Mouse (Mus musculus): Measurements from ENCODE around the gene Dnajc3. TPM values are rescaled to one million over a fixed set of nuclear protein-coding genes. Genes with fewer than 3 reads are reported as not detected.

Dnajc3 gene
- polyA plus RNA-seq, 1 experiment from 2014 or later: 47.0 TPM

DNA sequence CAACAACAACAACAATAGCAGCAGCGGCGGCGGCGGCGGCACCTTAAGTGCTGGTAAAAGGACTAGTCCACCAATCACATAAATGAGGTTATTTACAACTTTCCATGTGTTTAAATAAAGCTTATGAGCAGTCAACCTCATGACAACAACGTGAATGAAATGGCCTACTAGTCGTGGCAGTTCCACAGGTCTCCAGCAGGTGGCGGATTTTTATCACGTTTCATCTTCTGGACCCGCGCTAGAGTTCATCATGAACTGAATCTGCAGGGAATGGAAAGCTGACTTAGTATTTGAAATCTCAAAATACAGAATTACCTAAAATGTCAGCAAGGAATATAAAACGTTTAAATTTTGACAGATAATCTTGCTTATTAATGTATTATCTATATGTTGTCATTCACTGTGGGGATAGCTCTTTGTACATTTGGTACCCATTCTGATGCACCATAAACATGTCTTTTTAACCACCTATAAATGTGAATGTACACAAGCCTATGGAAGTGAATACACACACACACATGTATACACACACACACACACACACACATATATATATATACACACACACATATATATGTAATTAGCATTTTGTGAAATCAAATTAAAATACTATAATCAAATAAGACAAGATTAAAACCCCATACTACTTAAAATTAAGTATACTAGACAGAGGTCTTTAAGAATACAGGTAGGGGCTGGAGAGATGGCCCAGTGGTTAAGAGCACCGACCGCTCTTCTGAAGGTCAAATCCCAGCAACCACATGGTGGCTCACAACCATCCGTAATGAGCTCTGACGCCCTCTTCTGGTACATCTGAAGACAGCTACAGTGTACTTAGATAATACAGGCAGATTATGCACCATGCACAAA lies 49.1 kb downstream of the Dnajc3 start:
- Histone ChIP-seq H3K36me3 (ENCODE audit: control insufficient read depth, insufficient read depth, low read length) (peaks cover 4% of the 10 kb centered on the region; the same call in 1 of the 2 replicates), H3K9me3 (ENCODE audit: control insufficient read depth, low read length) (no peaks in the 10 kb centered on the region), H3K4me3 (ENCODE audit: low read length) (no peak overlapping the region), H3K9ac (ENCODE audit: low read depth, low read length) (no peak overlapping the region), H3K27me3 (replicated peaks; ENCODE audit: control insufficient read depth, insufficient read depth, low read length) (no peaks in the 10 kb centered on the region), H3K4me1 (ENCODE audit: control insufficient read depth, insufficient read depth, low read length) (no peaks in the 10 kb centered on the region), H3K27ac (ENCODE audit: low read length) (no peak overlapping the region), H3K4me2 (ENCODE audit: low read depth, low read length) (no peak overlapping the region)
- ATAC-seq: 0 out of 2 replicates have a peak, but pooled peaks have one; percentile 37
- 46% methylated on average over 16 of the region's 16 CpGs for WGBS

DNA sequence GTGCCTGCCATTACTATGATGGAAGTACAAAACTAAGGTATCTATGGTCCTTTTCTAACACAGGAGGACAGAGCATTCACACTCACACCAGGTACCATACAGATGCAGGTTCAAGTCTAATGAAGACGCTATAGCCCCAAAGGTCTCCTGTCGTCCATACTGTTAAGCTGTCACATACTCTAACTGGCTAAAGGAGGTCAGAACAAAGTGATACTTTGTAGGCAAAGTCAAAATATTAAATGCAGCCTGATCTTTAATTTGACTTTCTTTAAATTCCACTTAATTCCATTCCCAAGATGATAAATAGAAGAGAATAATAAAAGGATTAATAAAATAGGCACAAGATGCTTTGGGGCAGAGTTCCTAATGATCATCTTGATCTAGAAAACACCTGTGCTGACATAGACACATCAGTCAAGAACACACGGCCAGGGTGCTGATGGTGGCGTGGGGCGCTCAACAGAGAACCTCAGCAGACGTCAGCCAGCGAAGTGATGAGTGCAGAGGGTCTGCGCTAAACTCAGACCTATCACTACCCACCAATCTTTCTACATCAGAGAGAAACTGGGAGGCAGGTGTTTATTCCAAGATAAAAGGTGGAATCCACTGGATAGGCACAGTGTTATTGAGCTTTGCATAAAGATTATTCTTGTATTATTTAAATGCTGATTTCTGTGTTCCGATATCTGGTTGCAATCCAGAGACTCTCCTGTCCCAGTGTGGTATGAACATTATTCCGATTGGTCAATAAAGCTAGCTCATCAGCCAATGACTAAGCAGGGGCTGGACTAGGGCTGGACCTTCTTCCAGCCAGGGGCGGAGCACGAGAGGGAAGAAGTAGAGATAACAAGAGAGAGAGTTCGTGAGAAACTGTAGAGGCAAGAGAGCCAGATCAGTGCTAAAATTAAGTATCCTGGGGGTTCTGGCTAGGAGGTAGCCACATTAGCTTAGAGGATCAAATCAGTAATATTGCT lies 50.0 kb downstream of the Dnajc3 start:
- 59% methylated on average over 13 of the region's 13 CpGs for WGBS
- ATAC-seq: peak; percentile 85
- no peak overlapping the region for H3K4me2 ChIP-seq (ENCODE audit: low read depth, low read length)

DNA sequence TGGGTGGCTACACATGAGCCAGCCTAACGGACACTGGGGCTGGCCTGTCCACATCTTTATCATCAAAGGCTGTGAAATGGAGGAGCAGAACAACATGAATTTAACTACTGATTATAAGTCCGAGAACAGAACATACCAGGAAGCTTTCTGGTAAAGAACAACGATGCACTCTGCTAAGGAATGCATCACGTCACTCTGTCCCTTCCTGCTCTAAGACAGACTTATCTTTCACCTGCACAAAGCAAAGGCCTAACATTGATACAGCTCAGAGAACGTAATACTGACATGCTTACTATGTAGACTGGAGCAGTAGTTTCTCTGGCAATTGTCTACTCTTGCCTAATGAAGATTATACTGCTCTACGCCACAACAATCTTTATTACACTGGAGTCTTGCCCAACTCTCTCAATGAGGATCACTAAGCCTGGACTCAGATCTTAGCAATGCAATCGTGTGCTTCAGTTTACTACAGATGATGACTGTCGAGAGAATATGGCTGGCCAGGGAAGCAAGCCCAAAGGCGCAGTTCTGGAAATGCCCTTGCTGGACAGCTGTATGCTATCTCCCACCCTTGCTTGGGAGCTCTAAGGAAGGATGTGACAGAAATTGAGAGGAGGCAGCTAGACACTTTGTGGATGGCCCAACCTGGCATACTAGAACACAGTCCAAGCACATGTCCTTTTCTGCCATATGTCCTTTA lies 57.6 kb downstream of the Dnajc3 start:
- no peaks in the 10 kb centered on the region for H3K4me1 ChIP-seq (ENCODE audit: control insufficient read depth, insufficient read depth, low read length)
- no peak overlapping the region for H3K9ac ChIP-seq (ENCODE audit: low read depth, low read length)
- no peaks in the 10 kb centered on the region for H3K27me3 ChIP-seq (replicated peaks; ENCODE audit: control insufficient read depth, insufficient read depth, low read length)
- H3K36me3 ChIP-seq (ENCODE audit: control insufficient read depth, insufficient read depth, low read length): peaks cover 12% of the 10 kb centered on the region; the same call in 1 of the 2 replicates
- no peak overlapping the region for H3K4me2 ChIP-seq (ENCODE audit: low read depth, low read length)
- H3K9me3 ChIP-seq (ENCODE audit: control insufficient read depth, low read length): no peaks in the 10 kb centered on the region
- ATAC-seq: no peak
- 90% methylated on average over 9 of the region's 9 CpGs for WGBS
- no peak overlapping the region for H3K4me3 ChIP-seq (ENCODE audit: low read length)
- H3K27ac ChIP-seq (ENCODE audit: low read length): no peak overlapping the region

More for the DNA sequence above, 50.0 kb downstream of the Dnajc3 start:
- no peaks in the 10 kb centered on the region for H3K9me3 ChIP-seq (ENCODE audit: control insufficient read depth, low read length)
- no peak overlapping the region for H3K4me3 ChIP-seq (ENCODE audit: low read length)
- H3K36me3 ChIP-seq (ENCODE audit: control insufficient read depth, insufficient read depth, low read length): peaks cover 4% of the 10 kb centered on the region; the same call in 1 of the 2 replicates
- H3K9ac ChIP-seq (ENCODE audit: low read depth, low read length): no peak overlapping the region
- no peaks in the 10 kb centered on the region for H3K27me3 ChIP-seq (replicated peaks; ENCODE audit: control insufficient read depth, insufficient read depth, low read length)
- H3K4me1 ChIP-seq (ENCODE audit: control insufficient read depth, insufficient read depth, low read length): no peaks in the 10 kb centered on the region
- no peak overlapping the region for H3K27ac ChIP-seq (ENCODE audit: low read length)

DNA sequence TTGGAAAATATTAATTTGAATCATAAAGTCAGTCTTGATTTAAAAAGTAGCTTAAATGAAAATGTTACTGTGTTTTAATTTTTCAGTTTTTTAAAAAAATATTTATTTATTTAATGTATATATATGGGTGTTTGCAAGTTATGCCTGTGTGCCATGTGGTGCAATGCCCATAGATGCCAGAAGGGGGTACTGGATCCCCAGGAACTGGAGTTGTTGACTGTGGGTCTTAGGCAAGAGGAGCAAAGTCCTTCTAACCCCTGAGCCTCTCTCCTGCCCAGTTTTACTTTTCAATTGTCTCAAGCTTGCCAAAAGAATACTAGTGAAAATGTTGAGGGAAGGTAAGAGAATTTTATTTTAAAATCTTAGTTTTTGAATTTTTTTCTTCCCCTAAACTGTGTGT lies 65.5 kb downstream of the Dnajc3 start:
- no peak overlapping the region for H3K4me2 ChIP-seq (ENCODE audit: low read depth, low read length)
- no peak overlapping the region for H3K9ac ChIP-seq (ENCODE audit: low read depth, low read length)
- no peaks in the 10 kb centered on the region for H3K36me3 ChIP-seq (ENCODE audit: control insufficient read depth, insufficient read depth, low read length)
- no peak for ATAC-seq
- H3K4me1 ChIP-seq (ENCODE audit: control insufficient read depth, insufficient read depth, low read length): no peaks in the 10 kb centered on the region
- H3K27me3 ChIP-seq (replicated peaks; ENCODE audit: control insufficient read depth, insufficient read depth, low read length): no peaks in the 10 kb centered on the region
- H3K9me3 ChIP-seq (ENCODE audit: control insufficient read depth, low read length): no peaks in the 10 kb centered on the region
- no peak overlapping the region for H3K27ac ChIP-seq (ENCODE audit: low read length)
- H3K4me3 ChIP-seq (ENCODE audit: low read length): no peak overlapping the region

DNA sequence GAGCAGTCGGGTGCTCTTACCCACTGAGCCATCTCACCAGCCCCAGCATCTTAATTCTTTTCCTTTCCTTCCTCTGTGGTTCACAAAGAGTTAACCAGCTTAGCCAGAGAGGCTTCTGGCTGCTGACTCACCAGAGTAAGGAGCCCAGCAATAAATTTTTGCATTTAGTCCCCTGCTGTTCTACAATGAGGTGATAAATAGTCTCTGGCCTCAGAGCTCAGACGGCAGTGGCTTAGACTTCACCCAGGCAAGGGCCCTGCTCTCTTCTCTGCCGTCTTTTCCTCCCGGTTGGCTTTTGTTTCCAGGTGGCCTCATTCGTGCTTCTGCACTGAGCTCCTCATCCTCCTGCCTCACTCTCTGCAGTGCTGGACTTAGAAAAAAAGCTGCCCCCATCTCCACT lies 68.1 kb downstream of the Dnajc3 start:
- Histone ChIP-seq H3K27me3 (replicated peaks; ENCODE audit: control insufficient read depth, insufficient read depth, low read length) (no peaks in the 10 kb centered on the region), H3K4me3 (ENCODE audit: low read length) (peak overlapping the region; percentile 19; the same call in 1 of the 2 replicates), H3K36me3 (ENCODE audit: control insufficient read depth, insufficient read depth, low read length) (no peaks in the 10 kb centered on the region), H3K4me2 (ENCODE audit: low read depth, low read length) (peak overlapping the region; percentile 66; the same call in 1 of the 2 replicates), H3K27ac (ENCODE audit: low read length) (peak overlapping the region; percentile 71), H3K4me1 (ENCODE audit: control insufficient read depth, insufficient read depth, low read length) (no peaks in the 10 kb centered on the region), H3K9me3 (ENCODE audit: control insufficient read depth, low read length) (no peaks in the 10 kb centered on the region), H3K9ac (ENCODE audit: low read depth, low read length) (no peak overlapping the region)
- ATAC-seq: peak; percentile 3; the same call in 1 of the 2 replicates
- WGBS: 12% methylated on average over 5 of the region's 5 CpGs

DNA sequence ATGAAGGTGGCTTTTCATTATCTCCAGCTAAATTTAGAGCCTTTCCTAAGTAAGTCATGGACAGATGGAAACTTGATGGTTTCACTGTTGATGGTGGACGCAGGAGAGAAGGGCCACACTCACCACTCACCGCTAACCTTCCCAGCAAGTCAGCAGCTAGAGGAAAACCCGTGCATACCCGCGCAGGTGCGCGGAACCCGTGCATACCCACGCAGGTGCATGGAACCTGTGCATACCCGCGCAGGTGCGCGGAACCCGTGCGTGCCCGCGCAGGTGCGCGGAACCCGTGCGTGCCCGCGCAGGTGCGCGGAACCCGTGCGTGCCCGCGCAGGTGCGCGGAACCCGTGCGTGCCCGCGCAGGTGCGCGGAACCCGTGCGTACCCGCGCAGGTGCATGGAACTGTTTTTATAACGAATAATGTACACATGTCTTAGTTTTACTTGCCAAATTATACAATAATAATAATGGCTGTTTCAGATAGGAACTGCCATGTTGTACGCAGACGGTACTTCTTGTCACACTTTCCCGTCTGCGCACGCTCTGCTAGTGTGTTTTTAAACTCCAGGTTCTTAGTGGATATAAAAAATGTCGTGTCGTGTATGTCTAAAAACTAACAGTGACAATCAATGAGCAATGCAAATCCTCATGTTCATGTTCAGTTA lies 68.8 kb downstream of the Dnajc3 start:
- H3K4me2 ChIP-seq (ENCODE audit: low read depth, low read length): peak overlapping the region; percentile 66
- no peak; the same call in 1 of the 2 replicates for ATAC-seq
- H3K9ac ChIP-seq (ENCODE audit: low read depth, low read length): peak overlapping the region; percentile 64
- no peaks in the 10 kb centered on the region for H3K27me3 ChIP-seq (replicated peaks; ENCODE audit: control insufficient read depth, insufficient read depth, low read length)
- no peaks in the 10 kb centered on the region for H3K4me1 ChIP-seq (ENCODE audit: control insufficient read depth, insufficient read depth, low read length)
- peak overlapping the region; percentile 46 for H3K4me3 ChIP-seq (ENCODE audit: low read length)
- 2% methylated on average over 49 of the region's 49 CpGs for WGBS
- no peaks in the 10 kb centered on the region for H3K36me3 ChIP-seq (ENCODE audit: control insufficient read depth, insufficient read depth, low read length)
- H3K9me3 ChIP-seq (ENCODE audit: control insufficient read depth, low read length): no peaks in the 10 kb centered on the region
- H3K27ac ChIP-seq (ENCODE audit: low read length): peak overlapping the region; percentile 71

DNA sequence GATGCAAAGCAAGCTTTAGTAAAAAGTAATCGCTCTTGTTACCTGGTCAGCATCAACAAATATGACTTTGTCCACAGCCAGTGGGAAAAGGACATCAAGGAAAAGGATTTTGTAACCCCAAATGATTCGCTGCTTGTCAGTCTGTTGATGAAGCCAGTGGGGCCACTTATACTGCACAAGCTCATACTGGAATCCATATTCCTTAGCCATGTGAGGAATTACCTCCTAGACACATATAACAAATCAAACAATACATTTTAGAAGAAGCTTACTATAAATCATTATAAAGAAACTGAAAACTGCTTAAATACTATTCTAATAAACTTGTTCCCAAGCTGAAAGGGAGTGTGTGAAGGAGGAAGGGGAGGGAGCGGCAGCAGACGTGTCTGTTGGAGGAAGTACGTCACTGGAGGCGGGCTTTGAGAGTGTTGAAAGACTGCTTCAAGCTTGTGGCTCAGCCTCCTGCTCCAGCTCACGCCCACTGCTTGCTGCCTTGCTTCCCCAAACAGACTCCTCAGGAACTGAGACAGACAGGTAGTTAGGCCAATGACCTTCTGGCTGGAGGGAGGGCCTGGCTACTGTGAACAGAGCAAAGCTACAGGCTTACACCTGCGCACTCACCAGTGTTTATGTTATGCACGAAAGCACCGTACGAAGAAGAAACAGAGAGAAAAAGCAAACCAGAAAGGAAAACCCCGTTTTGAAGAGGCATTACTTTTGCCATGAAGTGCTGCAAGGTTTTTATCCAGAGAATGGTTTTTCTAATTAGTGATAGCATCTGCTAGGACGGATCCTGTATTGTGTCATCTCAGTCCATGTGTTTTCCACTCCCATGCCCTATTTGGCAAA lies 69.6 kb downstream of the Dnajc3 start:
- Histone ChIP-seq H3K4me2 (ENCODE audit: low read depth, low read length) (peak overlapping the region; percentile 66), H3K9ac (ENCODE audit: low read depth, low read length) (peak overlapping the region; percentile 64), H3K9me3 (ENCODE audit: control insufficient read depth, low read length) (no peaks in the 10 kb centered on the region), H3K4me3 (ENCODE audit: low read length) (peak overlapping the region; percentile 46), H3K36me3 (ENCODE audit: control insufficient read depth, insufficient read depth, low read length) (0 out of 2 replicates have a peak, but pooled peaks cover 3% of the 10 kb centered on the region), H3K4me1 (ENCODE audit: control insufficient read depth, insufficient read depth, low read length) (no peaks in the 10 kb centered on the region), H3K27ac (ENCODE audit: low read length) (peak overlapping the region; percentile 71), H3K27me3 (replicated peaks; ENCODE audit: control insufficient read depth, insufficient read depth, low read length) (no peaks in the 10 kb centered on the region)
- ATAC-seq: peak; percentile 100
- under 1% methylated on average over 13 of the region's 13 CpGs for WGBS

DNA sequence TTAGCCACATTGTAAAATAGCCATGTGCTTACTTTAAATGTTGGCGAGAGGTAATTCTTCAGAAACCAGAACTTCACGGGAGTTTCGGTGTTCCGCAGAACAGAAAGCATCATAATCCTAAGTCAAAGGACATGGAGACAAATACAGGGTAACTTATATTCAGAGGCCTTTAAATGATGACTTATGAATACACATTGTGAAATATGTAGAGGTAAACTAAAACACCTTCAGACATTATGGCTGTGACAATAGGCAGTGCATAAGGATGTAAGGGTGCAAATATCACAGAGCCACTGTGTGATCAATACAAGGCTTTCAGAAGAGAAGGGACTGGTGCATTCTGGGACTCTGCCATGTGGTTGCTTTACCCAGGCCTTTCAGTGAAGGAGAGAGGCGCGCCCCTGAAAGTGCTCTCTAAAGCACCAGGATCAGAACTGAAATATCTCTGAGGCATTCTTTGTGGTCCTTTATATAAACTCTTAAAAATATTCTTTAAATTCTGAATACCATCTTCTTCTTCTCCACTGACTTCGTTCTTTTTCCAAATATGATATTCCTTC lies 70.3 kb downstream of the Dnajc3 start:
- Histone ChIP-seq H3K4me1 (ENCODE audit: control insufficient read depth, insufficient read depth, low read length) (no peaks in the 10 kb centered on the region), H3K4me2 (ENCODE audit: low read depth, low read length) (peak overlapping the region; percentile 66), H3K4me3 (ENCODE audit: low read length) (peak overlapping the region; percentile 46), H3K27me3 (replicated peaks; ENCODE audit: control insufficient read depth, insufficient read depth, low read length) (no peaks in the 10 kb centered on the region), H3K9ac (ENCODE audit: low read depth, low read length) (no peak overlapping the region), H3K36me3 (ENCODE audit: control insufficient read depth, insufficient read depth, low read length) (0 out of 2 replicates have a peak, but pooled peaks cover 3% of the 10 kb centered on the region), H3K9me3 (ENCODE audit: control insufficient read depth, low read length) (no peaks in the 10 kb centered on the region), H3K27ac (ENCODE audit: low read length) (no peak overlapping the region)
- ATAC-seq: no peak
- 45% methylated on average over 7 of the region's 7 CpGs for WGBS
